18 mouse cellular contexts compared by ENCODE assay signal in the genomic region with DNA sequence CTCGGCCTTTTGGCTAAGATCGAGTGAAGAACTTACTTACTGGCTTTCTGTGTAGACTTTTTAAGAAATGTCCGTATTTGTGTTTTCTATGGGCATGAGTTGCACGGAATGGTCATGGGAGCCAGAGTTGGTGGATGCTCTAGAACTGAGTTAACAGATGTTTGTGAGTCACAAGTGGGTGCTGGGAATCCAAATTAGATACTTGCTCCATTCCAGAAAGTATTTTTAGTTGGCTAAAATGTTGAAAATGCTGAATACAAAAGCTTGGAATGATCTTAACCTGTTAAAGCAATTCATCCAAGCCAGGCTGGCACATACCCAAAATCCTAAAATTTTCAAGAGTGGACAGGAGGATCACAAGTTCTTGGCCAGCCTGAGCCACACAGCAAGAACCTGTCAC. TPM values are rescaled to one million over a fixed set of nuclear protein-coding genes. Genes with fewer than 3 reads are reported as not detected.
DNase-seq lines count a peak whose midpoint lies in the region; ATAC-seq lines count a peak whose summit lies in the region.
"Had no signal": no experiment of that assay in that cellular context is flagged by ENCODE, and none has a peak within 500 bp of the region (broad histone marks: within the 10 kb centered on the region; RNA-seq: fewer than 3 reads in every experiment).

No protein-coding gene starts in this region.

- 0 out of 2 replicates have a peak, but pooled peaks have one; percentile 28 for ATAC-seq in frontal cortex, adult (ENCODE audit: low TSS enrichment)
- ATAC-seq: forebrain, embryonic 14.5 days; hindbrain, embryonic 16.5 days; inflammation-experienced regulatory T-cells, adult 6 months had no signal

- no peak for DNase-seq in frontal cortex, postnatal 10 days (ENCODE audit: low spot score in 2 of 2)
- DNase-seq in left cerebral cortex, postnatal 25 days (ENCODE audit: low spot score in 2 of 2), result peak; percentile 18 to 85
- DNase-seq in left cerebral cortex, postnatal 4 days, result no peak
- peak; percentile 39 for DNase-seq in Muller cell, postnatal 12 days (ENCODE audit: inconsistent ontology term)
- DNase-seq in fibroblast of lung, adult 2 months (ENCODE audit: low read depth), result peak; percentile 18
- DNase-seq in natural killer cell, adult 2 months (ENCODE audit: low spot score in 2 of 2), result no peak
- DNase-seq: adrenal gland, adult 2 months; adrenal gland, postnatal 36 days; cerebellum, adult 11 months; cerebellum, adult 9-10 months; cerebellum, postnatal 36 days; gastrocnemius, adult 2 months; gastrocnemius, postnatal 25 days; heart, postnatal 4 days had no signal

- intact Hi-C loops in left cerebral cortex, postnatal 25 days (cut with DNase I), result loop anchor here (1.0 to 5.0 kb wide), 2 partner anchors 35 to 48 kb away; no protein-coding TSS in a partner anchor
- intact Hi-C loops in left cerebral cortex, postnatal 4 days (cut with DNase I), result no loop called here

RNA-seq across cellular contexts. Expression of a gene that starts 48.0 kb away (rescaled TPM):
- total RNA-seq in left cerebral cortex, postnatal 25 days (2021), result 10 to 100 TPM; 79.2 to 80.9 TPM
- total RNA-seq in left cerebral cortex, postnatal 4 days (2021), result 100 to 1,000 TPM; 100 to 113 TPM

Comparison
In these comparisons a context has a peak if more than half of its experiments do, and no peak if none do; other contexts are left out.
1. DNase-seq: peak in left cerebral cortex, postnatal 25 days (2 of 2), Muller cell, postnatal 12 days (single experiment) and fibroblast of lung, adult 2 months (single experiment); none in frontal cortex, postnatal 10 days (0 of 2), left cerebral cortex, postnatal 4 days (single experiment) and natural killer cell, adult 2 months (0 of 2).